Mouse (Mus musculus): ENCODE results near the gene Supt6.
A peak's percentile ranks its signal among the peaks of the same experiment; 100 is the strongest.

The Supt6 gene

GRCm38 (mm10) chr11:78182961-78183844 is 62.6 kb downstream of the Supt6 start, which contains the start of gene Rpl23a:
Rpl23a (minus strand) TSS chr11:78183584.
- DNase-seq (ENCODE audit: low spot score in 2 of 2), result peak; percentile 80 to 81

DNA sequence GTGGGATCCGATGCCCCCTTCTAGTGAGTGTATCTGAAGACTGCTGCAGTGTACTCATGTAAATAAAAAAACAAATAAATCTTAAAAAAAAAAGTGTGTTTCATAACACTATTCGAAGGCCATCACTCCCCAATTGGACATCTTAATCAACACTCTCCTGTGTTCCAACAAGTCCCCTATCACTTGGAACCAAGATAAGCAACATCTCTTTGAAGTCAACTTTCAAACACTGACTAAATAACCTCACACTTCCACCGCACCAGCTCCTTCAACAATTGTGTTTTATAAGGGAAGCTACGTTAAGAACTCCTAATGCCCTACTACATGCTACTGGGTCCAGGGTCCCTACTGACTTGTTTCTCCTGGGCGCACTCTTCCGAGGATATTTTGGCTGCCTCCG is 63.3 kb downstream of the Supt6 start:
- no peak for DNase-seq (ENCODE audit: low spot score in 2 of 2)

GRCm38 (mm10) chr11:78181830-78182357 is 63.9 kb downstream of the Supt6 start:
- DNase-seq (ENCODE audit: low spot score in 2 of 2), result no peak

- no peak for DNase-seq (ENCODE audit: low spot score in 2 of 2)
Measured at GRCm38 (mm10) chr11:78180081-78180761, 65.6 kb downstream of the Supt6 start.

GRCm38 (mm10) chr11:78179438-78179999 is 66.3 kb downstream of the Supt6 start:
- DNase-seq (ENCODE audit: low spot score in 2 of 2), result no peak

GRCm38 (mm10) chr11:78178859-78179437 is 66.8 kb downstream of the Supt6 start:
- DNase-seq (ENCODE audit: low spot score in 2 of 2), result peak in 1 of 2 experiments; percentile 68

DNA sequence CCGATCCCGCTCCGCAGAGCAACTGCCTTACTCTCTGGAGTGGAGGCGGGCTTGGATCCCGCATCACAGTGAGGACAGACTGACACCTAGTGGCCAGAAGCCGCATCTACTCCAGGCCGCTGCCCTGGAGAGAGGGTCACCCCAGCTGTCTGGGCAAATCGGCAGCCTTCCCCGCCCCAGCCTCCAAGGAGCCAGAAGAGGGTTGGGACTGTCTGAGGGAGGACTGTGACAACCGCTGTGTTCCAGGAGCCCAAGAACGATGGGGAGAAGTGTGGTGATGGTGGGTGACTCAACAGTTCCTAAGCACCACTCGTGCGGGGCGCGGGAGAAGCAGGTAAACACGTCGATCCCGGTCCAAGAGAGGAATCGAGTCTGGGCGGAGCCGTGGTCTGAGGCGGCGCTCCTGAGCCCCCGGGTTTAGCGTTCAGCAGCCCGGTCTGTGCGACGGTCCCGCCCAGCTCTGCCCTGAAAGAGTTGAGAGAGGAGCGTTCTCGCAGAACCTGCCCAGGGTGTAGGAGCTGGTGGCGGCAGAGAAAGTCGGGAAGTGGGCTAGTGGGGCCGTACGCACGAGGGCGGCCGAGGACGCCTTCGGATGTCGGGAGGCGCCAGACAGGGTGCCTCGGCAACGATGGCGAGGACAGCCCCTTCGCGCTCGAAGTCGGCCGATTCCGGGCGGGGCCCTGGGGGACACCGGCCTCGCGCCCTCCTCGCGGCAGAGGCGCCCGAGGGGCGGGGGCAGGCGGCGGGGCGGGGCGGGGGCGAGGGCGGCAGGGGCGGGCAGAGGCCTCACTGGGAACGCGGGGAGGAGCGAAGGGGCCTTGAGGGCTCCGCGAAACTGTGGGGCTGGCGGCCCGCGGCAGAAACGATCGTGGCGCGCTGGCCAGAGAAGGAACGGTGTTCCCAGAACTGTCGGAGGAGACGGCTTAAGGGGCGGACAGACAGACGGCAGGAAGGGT is 67.6 kb downstream of the Supt6 start:
- peak; percentile 88 to 92 for DNase-seq (ENCODE audit: low spot score in 2 of 2)

- DNase-seq (ENCODE audit: low spot score in 2 of 2), result no peak
Measured at GRCm38 (mm10) chr11:78177437-78177836, 68.3 kb downstream of the Supt6 start.

DNA sequence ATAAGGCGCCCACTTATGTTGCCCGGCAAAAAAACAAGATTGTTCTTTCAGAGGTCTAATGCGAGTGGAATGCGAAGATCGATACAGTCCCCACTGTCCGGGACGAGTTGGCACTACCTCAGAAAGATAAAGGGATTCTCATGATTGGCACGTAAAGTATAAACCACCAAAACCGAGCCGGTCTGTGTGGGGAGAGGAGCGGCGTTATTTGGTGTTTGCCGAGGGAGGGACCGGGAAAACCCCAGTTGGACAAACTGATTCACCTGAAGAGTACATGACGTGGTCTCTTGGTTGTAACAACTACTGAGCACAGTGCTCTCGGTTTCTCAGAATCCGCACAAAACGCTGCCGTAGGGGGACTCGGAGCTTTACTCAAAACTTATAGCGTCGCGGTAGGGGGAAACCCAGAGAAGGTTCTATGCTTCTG is 68.9 kb downstream of the Supt6 start:
- DNase-seq (ENCODE audit: low spot score in 2 of 2), result no peak

- DNase-seq (ENCODE audit: low spot score in 2 of 2), result peak in 1 of 2 experiments; percentile 82
Measured at GRCm38 (mm10) chr11:78176402-78176862, 69.4 kb downstream of the Supt6 start, which contains the start of the genes Nek8 and Tlcd1. Nek8 (minus strand) TSS chr11:78176675. Tlcd1 (plus strand) TSS chr11:78176711.

DNA sequence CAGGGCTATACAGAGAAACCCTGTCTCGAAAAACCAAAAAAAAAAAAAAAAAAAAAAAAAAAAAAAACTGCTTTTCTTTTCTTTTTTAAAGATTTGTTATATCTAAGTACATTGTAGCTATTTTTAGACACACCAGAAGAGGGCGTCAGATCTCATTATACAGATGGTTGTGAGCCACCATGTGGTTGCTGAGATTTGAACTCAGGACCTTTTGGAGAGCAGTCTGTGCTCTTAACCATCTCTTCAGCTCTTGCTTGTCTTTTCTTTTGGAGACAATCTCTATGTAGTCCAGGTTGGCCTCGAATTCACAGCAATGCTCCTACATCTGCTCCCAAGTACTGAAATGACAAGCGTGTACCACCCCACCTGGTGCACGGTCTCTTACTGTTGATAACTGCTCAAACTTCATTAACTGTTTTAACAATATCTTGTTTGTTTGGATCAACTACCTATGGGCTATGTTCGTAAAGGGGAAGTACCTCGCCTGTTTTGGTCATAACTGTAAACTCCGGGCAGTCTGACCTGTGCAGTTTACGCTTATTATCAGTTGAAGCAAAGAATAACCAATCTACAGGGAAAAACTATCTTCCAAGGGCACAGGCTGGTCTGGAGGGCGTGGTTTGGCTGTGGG is 69.9 kb downstream of the Supt6 start:
- DNase-seq (ENCODE audit: low spot score in 2 of 2), result no peak

DNA sequence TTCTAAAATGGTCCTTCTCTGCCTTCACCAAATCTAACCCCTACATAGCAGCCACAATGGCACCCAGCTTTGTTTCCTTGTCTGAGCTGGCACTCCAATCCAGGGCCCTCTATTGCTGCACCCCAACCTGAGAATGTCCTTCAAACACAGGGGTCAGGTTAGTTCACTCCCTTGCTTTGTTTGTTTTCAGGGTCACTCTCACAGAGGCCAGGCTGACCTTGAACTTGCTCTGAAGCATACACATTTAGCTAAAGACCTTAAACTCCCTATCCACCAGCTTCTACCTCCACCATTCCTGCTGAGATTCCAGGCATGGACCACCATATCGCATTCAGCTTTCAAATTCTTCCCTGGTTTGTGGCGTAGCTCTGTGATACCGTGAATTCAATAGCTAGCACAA is 71.3 kb downstream of the Supt6 start:
- DNase-seq (ENCODE audit: low spot score in 2 of 2), result no peak

DNA sequence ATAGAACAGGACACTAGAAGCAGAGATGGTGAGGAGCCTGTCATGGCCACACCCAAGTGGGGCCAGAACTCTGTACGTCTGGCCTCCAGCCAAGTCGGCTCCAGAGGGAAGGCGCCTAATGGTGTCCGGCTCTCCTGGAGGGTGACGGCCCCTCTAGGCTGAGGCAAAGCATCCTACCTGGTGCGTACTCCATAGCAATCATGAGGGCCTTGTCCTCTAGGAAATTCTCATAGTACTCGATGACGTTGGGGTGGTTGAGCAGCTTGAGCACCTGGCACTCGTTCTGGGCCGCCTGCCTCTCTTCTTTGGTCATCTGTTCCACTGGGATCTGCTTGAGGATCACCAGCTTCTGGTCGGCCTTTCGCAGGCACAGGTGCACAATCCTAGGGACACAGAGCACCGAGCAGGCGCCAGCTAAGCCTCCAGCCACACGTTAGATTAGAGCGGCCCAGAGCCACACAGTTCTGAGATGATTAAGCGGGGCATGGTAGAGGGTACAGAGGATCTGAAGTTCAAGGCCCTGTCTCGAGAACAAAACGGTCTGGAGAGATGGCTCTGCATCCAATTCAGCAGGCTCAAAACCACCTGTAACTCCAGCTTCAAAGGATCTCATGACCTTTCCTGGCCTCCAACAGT is 72.9 kb downstream of the Supt6 start:
- DNase-seq (ENCODE audit: low spot score in 2 of 2), result no peak

DNA sequence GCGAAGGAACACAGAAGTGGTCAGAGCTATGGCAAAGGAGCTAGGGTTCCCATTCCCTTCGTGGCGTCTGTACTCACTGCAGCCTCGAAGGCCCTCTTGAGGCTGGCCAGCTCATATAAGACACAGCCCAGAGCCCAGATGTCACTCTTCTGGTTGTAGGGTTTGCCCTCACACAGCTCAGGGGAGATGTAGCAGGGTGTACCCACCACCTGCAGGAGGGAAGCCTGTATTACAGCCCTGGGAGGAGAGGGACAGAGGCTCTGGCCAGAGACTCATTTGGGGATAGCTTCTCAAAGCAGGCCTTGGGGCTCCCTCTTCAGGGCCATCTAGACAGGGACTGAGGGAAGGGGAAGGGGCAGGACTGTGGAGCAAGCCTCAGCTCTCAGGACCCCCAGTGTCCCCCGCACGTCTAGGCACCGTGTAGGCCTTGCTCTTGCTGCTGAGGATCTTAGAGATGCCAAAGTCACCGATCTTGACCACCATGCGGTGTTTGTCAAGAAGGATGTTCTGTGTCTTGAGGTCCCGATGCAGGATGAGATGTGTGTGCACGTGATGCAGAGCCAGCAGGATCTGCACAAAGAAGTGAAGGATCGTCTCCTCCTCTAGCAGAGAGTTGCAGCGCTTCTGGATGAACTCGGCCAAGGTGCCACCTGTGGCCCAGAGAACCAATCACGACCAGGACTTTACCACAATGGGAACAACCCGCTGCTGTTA is 73.6 kb downstream of the Supt6 start:
- DNase-seq (ENCODE audit: low spot score in 2 of 2), result no peak

DNA sequence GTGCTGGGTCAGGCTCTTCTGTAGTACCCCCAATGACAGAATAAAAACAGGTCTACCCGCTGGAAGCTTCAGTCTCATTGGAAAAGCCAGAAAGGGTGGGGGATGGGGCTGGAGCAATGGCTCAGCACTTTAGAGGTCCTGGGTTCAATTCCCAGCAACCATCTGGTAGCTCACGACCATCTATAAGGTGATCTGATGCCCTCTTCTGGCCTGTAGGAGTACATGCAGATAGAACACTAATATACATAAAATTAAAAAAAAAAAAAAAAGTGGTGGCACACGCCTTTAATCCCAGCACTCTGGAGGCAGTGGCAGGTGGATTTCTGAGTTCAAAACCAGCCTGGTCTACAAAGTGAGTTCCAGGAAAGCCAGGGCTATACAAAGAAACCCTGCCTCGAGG is 74.5 kb downstream of the Supt6 start:
- no peak for DNase-seq (ENCODE audit: low spot score in 2 of 2)

DNA sequence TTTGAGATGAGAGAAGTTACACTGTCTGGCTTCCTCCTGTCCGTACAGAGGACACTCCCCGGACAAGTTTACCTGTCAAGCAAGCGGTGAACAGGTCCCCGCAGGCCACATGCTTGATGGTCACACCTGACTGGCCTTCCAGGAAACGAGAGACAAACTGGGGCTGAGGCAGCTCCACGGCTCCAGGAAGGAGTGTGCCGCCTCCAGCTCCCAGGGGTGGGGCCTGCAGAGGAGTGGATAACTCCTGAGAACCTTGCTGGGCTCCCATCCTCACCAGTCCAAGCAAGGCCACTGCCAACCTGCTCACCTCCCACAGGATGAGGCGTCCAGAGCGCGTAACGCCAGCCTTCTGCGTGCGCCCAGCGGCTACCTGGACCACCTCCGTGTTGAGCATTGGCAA is 75.5 kb downstream of the Supt6 start:
- DNase-seq (ENCODE audit: low spot score in 2 of 2), result no peak

DNA sequence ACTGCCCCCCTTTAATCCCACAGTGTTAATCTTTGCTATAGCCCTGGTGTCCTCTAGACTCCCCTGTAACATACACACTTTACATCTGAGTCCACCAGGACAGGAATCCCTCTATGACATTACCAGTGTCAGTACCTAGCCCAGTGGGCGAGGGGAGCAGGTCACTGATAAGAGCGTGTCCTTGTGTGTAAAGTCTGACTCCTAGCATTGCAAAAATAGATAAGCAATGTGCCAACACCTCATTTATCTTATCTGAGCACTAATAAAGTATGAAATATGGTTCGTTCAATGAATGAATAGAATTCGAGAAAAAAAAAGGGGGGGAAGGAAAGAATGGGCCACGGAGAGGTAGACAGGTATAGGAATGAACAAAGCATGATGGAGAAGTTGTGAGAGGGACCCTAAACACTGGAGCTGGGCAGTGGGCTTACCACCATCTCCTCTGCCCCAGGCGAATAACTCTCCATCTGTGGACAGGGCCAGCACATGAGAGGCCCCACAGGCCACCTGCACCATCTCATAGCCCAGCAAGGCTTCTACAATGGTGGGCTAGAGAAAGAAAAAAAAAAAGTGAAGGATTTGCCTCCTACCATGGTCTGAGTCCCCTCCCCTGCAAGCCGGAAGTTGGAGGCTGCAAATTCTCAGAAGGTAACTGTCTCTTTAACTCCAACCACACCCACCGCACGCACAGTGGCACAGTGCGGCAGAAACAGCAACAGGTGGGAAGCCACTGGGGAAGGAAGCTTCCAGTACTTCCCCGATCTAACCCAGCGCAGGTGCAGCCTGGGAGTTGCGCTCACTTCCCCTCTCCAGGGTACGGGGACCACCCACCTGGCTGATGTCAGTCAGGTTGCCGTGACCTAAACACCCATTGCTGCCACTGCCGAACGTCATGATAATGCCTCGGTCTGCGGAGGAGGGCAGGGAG is 77.0 kb downstream of the Supt6 start:
- no peak for DNase-seq (ENCODE audit: low spot score in 2 of 2)
